Mouse (Mus musculus) right cerebral cortex, postnatal 14 days (tissue): ENCODE results near the gene Teddm2.

Experiments used
- DNase-seq: peaks from one replicate; pipeline ENCODE4 v3.0.0; 2022

Teddm2 gene

DNA sequence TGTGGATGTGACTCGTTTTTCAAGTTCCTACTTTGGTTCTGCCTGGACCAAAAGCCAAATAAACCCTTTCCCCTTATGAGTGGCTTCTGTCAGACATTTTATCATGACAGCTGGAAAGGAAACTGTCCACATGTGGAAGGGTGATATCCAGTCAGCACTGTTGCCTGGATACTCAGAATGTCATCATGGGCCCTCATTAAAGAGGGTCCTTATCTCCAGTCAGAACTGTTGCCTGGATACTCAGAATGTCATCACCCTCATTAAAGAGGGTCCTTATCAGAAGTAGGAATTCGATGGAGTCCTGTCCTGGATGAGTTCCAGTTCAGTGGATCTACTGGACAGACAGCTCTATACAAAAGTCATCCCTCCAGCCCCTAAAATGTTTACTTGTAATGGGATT, 85.8 kb downstream of the Teddm2 start:
- DNase-seq = no peak

DNA sequence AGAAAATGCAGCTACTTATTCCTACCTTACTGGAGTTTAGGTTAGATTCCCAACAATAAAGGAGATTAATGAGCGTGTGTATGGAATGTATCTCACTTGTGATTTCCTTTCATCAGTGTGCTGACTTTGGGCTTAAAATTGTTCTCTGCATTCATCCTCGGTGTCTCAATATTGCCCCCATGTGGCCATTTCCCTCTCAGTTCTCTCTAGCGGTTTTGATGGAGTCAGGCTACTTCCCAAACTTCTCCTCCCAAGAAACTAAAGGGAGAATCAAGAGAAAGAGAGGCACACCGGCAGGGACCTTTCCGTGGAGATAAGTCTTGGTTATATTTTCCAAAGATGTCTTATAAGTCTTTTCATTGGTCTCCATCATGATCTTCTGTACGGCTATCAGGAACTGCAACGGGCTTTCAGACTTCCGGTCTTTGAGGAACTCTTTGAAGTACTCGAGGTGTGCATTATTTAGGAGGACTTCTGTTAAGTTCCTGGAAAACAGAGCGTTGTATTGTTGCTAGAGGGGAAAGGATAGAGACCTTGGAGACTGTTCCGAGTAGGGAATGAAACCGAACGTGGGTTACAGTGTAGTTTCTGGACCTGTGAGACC, 92.5 kb downstream of the Teddm2 start:
- DNase-seq = peak; percentile 69

DNA sequence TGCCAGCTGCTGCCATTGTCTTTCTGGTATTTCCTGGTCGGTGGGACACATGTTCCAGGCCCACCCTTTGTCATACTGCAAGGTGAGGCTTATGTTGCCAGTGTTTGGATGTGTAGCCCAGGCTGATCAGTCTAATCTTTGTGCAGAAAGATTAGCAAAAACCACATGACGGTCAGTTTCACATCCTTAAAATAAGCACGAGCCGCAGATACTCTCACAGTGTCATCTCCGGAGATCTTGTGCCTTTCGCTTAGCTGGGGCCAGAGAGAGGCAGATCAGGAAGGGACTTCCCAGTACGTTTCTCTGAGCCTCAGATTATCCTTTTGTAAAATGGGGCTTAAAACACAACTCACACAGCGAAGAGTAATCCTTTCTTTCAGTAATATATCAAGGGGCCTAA, 96.5 kb downstream of the Teddm2 start:
- no peak for DNase-seq

DNA sequence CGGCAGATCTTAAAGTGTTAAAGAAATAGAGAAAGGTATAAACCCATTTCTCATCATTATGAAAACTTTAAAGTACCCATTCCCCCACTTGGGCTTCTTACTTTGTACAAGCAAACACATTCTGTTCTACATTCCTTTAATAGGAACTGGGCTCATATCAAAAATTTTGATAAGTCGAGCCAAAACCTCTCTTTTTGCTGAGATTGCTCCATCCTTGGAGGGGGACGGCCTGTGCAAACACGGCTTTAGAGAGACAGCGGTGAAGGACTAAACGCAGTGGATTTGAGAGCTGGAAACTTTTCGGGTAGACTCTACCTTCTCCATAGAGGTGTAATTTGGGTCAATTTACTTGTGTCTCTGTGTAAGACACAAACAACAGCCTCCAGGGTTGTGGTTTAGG, 97.3 kb downstream of the Teddm2 start:
- DNase-seq = no peak
